Mouse (Mus musculus) neutrophil, adult 5-6 weeks (primary cell): ENCODE data around the gene Pmf1. TPM values are rescaled to one million over a fixed set of nuclear protein-coding genes. Genes with fewer than 3 reads are reported as not detected.
A peak's percentile ranks its signal among the peaks of the same experiment; 100 is the strongest.
"Not testable (repeated sequence)": the region's sequence is repeated elsewhere in the genome, so short reads cannot be mapped to it uniquely, and the experiment has no call there.

Experiments used
- ATAC-seq: fragments of 151-379, 151-347 bp; 2 replicates; pipeline ENCODE4 v1.8.0; 2017; ENCODE audit warnings: mild to moderate bottlenecking, moderate TSS enrichment; ENCODE audit not compliant: insufficient number of reproducible peaks, poor library complexity, low FRiP score, severe bottlenecking; ENCODE audit errors: extremely low read depth
- total RNA-seq: library from RNA; stranded (forward); fragments of 200-1000 nt; gene quantifications from 2 replicates; pipeline ENCODE4 v1.2.3, GENCODE M21; 2017

The Pmf1 gene
- total RNA-seq, 1 experiment from 2014 or later: 21.1 TPM

DNA sequence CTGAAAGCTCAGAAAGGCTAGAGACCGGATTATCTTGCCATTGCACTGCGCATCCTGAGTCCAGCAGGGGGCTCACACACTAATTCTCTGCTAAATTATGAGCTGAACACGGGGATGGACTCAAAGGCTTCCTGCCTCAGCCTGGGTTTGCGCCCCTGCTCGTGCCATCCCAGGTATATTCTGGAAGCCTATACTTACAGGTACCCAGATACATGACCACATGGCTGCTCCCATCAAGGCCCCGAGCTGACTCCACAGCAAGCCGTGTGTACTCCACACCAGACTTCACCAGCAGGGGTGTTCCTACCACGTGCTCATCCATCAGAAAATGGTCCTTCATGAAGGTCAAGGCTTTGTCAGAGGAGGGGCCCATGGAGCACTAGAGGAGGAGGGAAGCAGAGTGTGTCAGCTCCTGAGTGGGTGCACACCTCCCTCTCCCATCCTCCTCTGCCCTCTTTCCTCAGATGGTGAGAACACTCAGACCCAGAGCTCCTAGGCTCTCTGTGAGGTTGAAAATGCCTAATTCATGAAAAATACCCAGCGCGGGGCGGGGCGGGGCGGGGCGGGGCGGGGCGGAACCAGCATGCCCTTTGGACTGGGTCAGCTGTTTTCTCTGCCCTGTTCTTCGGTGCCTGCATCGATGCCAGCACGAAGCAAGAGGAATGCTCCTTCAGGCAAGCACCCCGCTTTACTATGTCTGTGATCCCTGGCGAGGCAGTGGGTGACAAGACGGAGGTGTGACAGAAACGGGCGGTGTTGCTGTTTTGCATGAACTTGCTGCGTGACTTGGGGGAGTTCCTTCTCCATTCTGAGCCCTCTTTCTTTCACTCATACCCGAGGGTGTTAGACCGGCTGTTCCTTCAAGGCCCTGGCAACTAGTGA, 30.6 kb upstream of the Pmf1 start:
- peak; percentile 41 for ATAC-seq

DNA sequence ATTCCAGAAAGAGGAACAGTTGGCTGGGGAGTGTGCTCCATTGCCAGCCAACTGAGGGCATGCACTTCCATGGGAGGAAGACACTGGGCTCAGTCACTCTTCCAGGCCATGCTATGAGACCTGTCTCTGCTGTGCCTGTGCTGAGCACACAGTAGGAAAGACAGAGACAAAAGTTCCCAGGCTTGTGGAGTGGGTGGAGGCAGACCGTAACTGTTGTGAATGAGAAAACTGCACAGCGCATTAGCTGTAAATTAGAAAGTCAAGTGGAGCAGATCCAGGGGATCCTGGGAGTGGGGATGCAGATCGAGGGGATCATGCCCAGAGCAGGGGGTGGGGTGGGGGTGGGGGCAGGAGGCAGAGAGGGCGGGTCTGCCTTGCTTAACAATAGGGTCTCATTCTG, 29.5 kb upstream of the Pmf1 start:
- ATAC-seq: no peak

DNA sequence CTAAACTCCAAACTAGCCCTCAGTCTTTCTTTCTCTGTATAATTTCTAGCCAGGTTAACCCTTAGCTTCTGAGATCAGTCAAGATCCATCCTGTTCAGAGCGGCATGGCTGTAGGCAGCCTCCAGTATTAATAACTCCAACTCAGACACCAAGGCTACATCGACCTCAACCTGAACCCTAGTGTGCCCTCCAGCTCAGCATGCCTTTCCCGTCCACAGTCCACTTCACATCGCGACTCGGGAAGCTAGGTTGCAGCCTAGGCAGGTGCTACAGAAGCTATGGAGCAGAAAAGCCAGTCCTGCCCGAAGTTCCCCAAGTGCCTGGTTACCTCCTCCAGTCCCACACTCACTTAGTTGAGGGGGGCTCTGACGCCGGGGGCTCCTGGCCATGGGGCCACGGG, 27.3 kb upstream of the Pmf1 start:
- ATAC-seq: no peak

DNA sequence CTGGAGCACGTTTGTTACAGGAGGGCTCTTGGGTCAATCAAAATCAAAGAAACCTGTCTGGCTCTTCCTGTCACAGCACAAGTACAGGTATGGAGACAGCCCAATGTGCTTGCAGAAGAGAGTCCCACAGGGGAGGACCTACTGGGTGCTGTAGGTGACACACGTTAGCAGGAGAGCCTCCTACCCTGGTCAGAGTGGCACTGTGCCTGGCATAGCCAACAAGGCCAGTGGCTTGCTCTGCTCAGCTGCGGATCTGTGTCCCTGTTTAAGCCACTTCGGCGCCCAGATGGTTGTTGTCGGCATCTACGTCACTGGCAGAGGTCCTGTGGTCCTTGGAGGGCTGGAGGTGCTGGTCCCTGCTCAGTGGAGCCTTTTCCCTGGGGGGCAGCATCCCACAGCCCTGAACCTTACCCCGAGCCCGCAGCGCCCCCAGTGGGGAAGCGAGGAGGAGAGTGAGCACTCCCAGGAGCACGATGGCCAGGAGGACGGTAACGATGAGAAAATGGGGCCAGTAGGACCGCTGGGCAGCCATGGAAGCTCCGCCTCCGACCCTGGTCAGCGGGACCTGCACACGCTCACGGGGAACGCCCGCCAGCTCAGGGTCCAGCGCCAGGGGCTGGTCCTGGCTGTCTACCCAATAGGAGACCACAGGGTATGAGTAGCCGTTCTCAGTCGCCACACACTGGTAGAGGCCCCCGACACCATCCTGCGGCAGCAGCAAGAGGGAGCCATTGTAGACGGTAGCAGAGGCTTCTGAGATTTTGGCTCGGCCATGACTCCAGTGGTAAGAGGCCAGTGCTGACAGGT, 26.5 kb upstream of the Pmf1 start:
- ATAC-seq: no peak

DNA sequence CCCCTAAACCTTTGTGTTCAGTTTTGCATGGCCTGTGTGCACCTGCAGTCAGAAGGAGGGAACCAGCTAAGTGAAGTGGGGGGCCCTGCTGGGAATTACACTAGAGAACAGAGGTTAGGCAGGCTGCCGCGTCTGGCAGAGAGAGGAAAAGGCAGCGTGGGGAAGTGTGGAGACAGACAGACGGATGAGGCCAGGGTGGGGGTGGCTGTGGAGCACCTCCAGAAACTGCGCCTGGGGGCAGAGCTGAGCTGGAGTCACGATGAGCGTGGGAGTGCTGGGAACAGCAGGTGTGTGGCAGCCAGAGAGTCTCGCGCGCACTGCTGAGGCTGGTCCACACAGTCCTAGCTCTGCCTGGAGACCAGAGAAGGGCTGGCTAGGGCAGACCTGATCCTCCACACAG, 25.4 kb upstream of the Pmf1 start:
- ATAC-seq: no peak

DNA sequence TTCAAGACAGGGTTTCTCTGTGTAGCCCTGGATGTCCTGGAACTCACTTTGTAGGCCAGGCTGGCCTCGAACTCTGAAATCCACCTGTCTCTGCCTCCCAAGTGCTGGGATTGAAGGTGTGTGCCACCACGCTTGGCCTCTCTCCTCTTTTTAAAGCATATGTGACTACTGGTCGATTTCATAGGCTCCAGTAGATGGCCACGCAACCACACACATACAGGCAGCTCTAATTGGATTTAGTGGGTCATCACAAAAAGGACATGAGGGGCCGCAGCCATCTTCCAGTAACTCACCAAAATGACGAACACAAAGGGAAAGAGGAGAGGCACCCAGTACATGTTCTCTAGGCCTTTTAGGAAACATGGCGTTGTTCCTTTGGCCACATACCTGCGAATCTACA, 18.5 kb upstream of the Pmf1 start:
- not testable (repeated sequence) for ATAC-seq

DNA sequence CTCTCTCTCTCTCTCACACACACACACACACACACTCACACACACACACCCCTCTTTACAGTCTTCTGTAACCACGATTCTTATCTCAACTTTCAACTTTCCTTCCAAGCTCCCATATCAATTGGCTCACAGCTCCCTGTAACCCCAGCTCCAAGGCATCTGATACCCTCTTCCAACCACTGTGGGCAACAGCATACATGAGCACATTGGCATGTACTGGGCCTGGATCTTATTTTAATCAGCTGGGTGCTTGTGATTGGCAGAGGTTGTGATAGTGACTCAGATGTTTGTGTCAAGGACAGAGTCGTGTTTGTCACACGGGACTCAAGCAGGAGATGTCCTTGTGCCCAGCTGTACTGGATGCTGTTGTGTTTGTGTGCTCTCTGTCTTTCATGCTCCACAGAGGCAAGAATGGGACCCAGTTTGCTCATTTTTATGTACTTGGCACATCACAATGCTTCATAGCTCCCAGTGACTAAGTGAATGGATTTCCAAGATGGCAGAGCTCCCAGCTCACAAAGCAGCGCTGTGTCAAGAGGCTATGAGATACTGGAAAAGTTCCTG, 17.3 kb upstream of the Pmf1 start:
- no peak for ATAC-seq

DNA sequence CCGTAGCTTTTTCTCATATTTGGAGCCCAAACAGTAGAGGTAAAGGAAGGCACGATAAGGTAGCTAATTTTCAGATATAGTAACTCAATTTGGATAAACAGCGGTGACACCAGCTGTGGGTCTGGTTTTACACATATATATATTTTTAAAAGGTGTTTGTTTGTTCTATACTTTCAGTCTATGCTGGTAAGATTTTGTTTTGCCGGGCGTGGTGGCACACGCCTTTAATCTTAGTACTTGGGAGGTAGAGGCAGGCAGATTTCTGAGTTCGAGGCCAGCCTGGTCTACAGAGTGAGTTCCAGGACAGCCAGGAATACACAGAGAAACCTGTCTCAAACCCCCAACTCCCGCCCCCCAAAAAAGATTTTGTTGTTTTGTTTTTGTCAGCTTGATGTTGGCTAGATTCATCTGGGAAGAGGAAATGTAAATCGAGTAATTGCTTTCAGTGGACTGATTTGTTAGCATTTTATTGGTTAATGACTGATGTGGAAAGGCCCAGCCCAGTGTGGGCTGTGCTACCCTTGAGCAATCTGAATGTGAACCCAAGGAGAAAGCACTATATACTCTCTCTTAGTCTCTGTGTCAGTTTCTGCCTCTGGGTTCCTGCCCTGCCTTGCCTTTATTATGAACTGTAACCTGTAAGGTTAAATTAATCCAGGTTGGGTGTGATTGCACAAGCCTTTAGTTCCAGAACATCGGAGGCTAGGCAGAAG, 15.7 kb upstream of the Pmf1 start:
- no peak for ATAC-seq

DNA sequence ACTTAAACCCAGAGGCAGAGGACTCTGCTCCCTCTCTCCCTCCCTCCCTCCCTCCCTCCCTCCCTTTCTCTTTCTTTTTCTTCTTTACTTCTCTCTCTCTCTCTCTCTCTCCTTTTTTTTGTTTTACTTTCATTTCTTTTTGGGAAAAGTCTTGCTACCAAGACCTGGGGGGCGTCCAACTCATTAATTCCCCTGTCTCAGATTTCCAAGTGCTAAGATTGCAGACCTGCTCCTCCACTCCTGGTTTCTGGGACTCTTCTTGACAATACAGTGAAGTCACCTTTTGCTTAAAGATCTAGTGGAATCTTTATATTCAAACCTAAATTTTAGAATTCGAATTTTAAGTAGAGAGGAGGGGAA, 15.2 kb upstream of the Pmf1 start:
- no peak for ATAC-seq

DNA sequence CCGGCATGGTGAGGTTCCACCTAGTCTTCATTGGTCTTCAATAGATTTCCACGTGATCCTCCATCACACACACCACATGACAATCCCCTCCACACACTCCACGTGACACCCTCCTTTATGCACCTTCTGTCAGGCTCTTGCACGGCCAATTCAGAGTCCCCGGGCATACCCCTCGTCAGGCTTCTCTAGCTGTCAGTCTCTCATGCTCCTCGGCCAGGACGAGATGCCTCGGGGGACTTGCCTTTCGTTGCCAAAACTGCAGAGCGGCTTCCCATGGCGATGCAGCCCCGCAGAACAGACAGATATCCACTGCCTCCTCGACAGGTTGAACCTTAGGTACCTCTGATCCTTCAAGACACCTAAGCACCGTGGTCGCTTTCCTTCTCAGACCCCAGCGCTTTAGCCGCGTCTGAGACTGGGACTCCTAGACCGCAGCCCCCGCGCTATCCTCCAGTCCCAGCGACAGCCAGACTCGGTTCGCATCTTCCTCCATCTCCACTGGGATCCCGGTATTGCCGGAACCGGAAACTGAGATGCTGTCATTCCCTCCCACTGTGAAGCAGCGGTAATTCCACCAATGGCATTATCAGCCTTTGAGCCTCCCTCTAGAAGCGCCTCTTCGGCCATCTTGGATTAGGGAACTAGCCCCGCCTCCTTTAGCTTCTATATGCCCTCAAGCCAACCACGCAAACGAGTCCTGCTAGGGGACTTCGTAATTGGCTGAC, 14.6 kb upstream of the Pmf1 start, which contains the start of gene Slc25a44:
Gene Slc25a44 (minus strand): TSS at position 535 of the 725 bp plus-strand sequence.
- ATAC-seq: peak; percentile 94

DNA sequence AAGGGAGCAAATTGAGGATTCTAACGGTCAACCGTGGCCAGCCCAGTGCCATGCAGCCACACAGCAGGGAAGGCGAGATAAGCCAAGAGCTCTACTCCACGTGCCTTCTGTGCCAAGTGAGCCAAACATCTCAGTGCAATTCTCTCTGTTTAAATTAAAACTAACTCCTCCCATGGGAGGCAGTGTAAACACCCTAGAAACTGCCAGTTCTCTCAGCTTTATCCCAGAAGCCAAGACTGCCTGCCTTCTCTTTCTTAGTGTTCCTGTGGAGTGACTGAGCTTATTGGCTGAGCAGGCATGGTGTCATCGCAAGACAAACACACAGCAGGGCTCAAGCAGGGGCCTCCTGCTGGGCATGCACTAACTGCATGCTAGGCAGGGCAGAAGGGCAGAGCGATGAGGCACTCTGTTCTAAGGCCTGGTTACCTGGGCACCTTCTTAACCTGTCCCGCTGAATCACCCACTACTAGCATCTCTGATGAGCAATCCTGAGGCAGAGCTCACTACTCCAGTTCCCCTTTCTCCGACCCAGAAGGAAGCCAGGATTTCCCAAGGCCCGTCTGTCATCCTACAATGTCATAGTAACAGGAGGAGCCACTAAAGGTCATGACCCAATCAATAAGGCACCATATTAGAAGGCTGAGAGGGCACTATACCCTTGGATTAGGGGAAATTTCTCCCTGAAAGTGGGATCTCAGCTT, 12.0 kb upstream of the Pmf1 start:
- ATAC-seq: peak; percentile 67

DNA sequence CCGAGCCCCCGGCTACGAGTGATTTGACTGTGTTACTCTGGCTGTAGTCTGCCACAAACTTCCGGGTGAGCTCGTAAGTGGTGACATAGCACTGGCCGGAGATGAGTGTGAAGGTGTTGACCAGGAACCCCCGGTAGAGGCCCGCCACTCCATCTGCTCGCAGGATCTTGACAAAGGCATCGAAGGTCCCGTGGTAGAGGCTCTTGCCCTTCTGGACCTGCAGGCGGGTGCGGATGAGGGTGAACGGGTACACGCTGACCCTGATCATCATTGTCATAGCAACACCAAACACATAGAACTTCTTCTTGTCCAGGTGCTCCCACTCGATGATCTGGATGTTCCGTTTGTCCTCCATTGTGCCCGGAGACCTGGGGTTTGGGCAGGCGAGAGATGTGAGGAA, 10.6 kb upstream of the Pmf1 start:
- no peak for ATAC-seq

DNA sequence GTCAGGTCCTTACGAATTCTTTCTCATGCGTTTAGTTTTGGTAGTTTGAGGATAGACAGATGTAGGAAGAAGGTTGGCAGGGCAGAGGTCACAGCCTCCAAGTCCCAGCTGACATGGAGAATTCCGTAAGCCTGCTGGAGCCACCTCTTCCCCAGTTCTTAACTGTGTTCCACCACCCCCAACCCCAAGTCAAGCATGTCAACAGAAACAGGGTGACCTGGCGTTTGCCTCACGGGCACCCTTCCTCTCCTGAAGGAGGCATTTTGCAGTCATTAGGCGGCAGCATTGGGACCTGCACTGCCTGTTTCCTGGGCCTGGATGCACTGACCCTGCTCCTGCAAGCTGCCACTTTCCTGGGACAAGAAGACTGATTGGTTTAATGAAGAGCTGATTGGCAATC, 7.9 kb upstream of the Pmf1 start:
- ATAC-seq: no peak

DNA sequence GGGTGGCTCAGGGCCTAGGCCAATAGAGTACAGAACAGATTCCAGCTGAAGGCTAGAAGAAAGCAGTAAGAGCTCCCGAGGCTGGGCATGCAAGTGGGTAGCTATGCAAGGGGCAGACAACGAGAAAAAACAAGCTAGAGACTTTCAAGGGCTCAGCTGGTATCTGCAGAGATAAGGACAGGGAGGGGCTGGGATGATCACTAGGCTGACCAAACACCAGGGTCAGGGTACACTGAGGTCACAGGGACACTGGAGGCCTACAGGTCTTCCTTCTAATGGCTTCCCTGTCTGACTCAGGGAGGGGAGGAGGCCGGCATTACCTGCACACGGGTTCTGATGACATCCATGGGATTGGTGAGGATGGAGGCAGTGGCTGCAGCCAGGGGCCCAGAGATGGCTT, 5.5 kb upstream of the Pmf1 start:
- no peak for ATAC-seq

DNA sequence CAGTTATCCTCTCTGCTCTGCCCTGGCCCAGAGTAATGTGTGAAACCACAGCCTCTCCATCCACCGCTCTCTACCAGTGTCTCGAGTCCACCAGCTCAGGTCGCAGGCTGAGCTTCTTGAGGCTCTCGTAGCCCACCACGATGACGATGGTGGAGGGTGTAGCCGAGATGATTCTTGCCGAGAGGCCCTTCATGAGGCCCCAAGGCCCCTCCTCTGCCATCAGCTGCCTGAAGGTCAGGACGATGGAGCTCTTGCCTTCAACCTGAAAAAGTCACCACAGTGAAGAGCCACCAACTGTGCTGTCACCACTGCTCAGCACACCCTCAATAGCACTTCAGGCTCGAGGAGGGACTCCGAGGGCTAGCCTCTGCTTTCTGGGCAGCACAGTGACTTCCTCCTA, 2.5 kb upstream of the Pmf1 start:
- no peak for ATAC-seq

DNA sequence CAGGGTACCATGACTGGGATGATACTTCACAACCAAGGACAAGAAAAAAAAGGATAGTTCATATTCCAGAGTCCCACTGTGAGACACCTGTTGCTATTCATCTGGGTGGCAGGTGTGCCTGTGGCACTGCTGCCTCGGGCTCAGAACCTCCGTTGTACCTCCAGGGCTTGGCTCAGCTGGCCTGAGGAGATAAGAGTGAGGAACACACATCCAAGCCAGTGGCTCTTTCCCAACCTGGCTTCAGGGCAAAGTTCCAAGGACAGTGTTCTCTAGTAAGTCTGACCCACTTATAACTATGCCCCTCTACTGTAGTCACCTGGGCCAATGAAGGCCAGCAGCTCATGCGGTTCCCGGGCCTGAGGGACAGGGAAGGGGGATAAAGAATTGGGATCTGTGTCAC, 1.6 kb upstream of the Pmf1 start:
- ATAC-seq: no peak

DNA sequence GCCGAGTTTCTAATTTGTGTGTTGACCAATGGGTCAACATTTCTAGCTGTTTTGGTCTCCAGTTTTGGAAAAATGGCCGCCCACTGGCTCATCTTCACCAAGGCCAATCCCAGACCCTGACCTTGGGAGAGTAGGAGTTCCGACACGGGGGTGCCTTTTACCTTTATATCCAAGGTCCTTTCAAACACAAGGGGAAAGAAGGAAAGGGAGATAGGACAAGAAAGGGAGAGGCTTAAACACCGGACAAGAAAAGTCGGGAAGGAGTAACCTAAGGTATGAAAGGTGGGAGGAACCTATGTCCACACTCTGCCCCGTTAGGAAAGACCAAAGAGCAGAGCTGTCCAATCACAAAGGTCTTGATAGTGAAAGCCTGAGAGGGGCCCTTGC, 507 bp upstream of the Pmf1 start:
- ATAC-seq: no peak

DNA sequence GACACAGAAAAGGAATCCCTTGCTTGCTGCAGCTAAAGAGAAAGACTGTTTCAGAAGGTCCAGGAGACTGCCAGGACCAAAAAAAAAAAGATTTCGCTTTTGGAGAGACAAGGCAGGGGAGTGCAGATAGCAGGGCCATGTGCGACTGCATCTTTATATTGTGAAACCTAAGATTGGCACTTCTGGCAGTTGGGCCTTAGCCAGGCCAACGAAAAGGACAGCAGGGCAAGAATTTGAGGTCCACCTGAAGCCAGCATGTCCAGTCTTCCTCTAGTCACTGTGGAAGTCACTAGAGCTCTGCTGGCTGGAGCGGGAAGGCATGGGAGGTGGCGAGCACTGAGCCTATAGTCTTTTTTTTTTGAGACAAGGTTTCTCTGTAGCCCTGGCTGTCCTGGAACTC, 1.2 kb downstream of the Pmf1 start:
- no peak for ATAC-seq
